Mouse (Mus musculus): ENCODE data around the gene Dmrt3.

DNA sequence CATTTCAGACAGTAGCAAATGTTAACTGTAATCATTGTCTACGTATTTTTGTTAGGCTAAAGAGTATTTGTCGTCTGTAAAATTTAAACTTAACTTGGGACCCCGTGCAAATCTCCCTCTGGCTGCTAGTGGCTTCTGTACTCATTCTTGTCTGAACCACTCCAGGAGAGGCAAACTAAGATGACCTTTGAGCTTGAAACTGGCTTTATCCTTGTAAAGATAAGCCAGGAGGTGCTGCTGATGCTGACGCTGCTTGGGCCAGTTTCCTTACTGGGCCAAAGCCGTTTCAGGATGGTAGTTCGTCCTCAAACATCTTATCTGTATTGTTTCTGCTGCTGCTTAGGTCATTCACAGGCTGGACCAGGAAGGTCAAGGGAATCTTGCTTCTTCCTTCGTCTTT lies 40.3 kb upstream of the Dmrt3 start:
- TF ChIP-seq POLR2A (IDR thresholded peaks at IDR 0.05; ENCODE audit: extremely low read depth, insufficient read depth, low read length) (no peak), CTCF (IDR thresholded peaks at IDR 0.05; ENCODE audit: low read depth, low read length) (no peak)
